Mouse (Mus musculus): Measurements from ENCODE around the gene Gnb3.
"Not testable (repeated sequence)": the region's sequence is repeated elsewhere in the genome, so short reads cannot be mapped to it uniquely, and the experiment has no call there.

Gene Gnb3

DNA sequence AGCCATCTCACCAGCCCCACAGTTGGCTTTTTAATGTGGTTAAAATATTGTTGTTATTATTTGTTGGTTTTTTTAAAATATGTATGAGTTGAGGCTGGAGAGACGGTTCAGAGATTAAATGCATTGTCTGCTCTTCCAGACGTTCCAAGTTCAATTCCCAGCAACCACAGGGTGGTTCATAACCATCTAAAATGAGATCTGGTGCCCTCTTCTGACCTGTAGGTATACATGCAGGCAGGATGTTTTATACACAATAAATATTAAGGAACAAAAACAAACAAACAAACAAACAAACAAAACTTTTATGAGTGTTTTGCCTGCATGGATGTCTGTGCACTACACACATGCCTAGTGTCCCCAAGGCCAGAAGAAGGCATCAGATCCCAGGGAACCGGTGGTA, 37.0 kb downstream of the Gnb3 start:
- no peak for DNase-seq (ENCODE audit: low spot score in 2 of 2)

DNA sequence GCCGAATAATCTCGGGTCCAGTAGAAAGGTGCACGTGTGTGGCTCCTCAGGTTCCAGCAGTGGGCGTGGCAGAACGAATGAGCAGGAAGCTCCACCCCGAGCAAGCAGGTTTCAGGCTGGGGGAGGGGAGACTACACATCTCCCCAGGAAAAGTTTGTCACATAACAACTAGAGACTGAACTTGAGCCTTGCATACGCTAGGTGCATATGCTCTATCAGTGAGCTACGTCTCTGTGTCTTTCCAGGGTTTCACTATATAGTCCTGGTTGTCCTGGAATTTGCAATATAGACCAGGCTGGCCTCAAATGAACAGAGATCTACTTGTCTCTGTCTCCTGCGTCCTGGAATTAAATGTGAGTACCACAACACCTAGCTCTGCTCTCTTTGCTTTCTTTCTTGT, 37.7 kb downstream of the Gnb3 start:
- DNase-seq (ENCODE audit: low spot score in 2 of 2) = not testable (repeated sequence)

DNA sequence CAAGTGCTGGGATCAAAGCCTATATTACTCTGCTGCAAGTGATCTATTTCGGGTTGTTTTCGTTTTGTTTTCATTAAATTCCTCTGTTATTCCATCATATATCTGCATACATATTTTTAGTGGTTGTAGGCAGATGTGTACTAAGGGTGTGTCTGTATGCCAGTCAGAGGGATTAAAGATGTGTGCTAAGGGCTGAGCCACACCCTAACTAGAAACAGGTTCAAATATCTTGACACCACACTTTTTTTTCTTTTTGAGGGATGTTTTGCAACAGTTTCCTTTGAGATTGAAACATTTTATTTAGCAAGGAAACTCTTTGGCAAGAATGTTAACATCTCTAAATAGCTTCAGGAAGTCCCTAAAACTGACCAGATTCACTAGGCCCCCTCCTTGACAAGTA, 43.9 kb downstream of the Gnb3 start:
- DNase-seq (ENCODE audit: low spot score in 2 of 2) = no peak

DNA sequence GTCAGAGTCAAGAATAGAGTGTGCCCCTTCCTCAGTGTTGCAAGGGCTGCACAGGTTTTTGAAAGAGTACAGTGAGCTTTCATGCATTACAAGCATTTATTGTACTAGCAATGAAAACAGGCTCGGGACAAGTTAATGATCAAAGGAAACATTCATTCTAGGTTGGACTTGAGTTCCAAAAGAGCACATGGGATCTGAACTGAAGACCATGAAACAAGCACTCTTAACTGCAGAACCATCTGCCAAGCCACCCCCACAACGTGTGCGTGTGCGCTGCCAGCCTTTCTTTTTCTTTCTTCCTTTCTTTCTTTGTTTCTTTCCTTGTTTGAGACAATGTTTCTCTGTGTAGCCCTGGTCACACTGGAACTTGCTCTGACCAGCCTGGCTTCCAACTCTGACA, 44.3 kb downstream of the Gnb3 start:
- DNase-seq (ENCODE audit: low spot score in 2 of 2) = no peak

DNA sequence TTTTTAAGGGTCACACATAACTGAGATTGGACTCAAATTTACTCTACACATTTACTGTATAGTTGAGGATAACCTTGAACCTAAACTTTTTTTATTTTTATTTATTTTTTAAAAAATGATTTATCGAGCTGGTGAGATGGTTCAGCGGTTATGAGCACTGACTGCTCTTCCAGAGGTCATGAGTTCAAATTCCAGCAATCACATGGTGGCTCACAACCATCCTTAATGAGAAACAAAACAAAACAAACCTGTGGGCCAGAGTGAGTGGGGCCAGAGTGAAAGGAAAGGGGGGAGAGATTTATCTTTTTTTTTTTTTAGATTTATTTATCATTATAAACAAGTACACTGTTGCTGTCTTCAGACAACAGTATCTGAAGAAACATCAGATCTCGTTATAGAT, 48.2 kb downstream of the Gnb3 start:
- no peak for DNase-seq (ENCODE audit: low spot score in 2 of 2)

DNA sequence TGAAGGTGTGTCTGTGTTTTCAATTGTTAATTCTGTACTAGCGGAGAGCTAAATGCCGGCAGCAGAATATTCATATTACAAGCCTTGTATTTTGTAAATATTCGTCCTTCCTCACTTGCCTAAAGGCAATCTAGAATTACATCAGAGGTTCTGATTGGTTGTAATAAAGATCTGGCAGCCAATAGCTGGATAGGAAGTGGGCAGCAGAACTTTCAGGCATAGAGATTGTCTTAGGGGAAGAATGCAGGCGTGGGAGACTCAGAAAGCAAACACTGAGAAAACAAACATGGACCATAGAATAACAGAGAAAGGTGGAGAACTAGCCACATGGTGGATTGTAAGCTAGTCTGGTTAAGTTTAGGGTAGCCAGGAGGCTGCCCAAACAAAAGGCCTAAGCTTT, 50.0 kb downstream of the Gnb3 start:
- no peak for DNase-seq (ENCODE audit: low spot score in 2 of 2)

DNA sequence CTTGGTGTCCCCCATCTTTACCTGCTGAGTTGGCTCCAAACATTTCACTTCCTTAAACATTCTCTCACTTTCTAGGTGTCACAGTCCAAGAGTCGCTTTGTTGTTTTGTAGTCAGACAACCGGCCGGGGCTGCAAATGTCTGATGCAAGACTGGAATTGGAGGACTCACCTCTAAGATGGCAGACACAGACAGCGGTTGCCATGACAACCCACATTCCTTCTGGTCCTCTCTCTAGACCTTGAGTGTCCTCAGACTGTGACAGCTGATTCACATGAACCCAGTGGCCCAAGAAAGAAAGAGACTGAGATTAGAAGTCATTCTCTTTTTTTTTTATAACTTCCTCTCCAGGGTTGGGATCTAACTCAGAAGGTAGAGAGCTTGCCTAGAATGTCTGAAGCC, 50.6 kb downstream of the Gnb3 start:
- no peak for DNase-seq (ENCODE audit: low spot score in 2 of 2)

DNA sequence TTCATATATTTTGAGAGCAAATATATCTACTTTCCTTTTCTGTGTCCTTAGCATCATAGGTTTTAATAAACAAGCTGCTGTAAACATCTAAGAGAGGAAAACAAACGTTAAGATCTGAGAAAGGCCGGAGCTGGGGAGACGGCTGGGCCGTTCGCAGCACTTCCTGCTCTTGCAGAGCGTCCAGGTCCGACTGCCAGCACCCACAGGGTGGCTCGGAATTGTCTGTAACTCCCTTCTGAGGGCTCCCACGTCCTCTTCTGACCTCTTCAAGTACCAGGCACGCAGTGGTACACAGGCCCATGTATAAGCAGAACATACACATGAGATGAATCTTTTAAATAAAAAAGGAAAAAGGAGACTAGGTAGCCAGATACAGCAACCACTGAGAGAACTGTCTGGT, 52.4 kb downstream of the Gnb3 start:
- no peak for DNase-seq (ENCODE audit: low spot score in 2 of 2)

DNA sequence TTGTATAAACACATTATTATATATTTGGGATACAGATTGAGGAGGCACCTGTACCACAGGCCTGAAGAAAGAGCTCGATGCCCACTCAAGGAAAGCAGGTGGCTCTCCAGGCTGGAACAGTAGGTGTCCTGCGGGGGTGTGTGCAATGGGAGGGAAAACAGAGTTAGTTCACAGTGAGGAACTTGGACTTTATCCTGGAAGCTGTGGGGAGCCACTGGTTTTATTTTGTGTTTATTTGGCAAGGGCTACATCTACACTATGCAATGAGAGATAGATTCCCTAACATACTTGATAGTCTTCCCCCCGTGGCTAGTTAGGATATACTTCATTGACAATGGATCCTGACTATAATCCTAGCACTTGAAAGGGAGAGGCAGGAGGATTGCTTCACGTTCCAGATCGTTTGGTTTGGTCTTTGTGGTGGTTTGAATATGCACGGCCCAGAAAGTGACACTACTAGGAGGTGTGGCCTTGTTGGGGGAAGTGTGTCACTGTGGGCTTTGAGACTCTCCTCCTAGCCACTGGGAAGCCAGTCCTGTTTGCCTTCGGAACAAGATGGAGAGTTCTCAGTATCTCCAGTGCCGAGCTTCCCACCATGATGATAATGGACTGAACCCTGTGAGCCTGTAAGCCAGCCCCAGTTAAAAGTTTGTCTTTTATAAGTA, 53.2 kb downstream of the Gnb3 start:
- no peak for DNase-seq (ENCODE audit: low spot score in 2 of 2)

Data from heart, adult 9 months (tissue).